In the genomic region with DNA sequence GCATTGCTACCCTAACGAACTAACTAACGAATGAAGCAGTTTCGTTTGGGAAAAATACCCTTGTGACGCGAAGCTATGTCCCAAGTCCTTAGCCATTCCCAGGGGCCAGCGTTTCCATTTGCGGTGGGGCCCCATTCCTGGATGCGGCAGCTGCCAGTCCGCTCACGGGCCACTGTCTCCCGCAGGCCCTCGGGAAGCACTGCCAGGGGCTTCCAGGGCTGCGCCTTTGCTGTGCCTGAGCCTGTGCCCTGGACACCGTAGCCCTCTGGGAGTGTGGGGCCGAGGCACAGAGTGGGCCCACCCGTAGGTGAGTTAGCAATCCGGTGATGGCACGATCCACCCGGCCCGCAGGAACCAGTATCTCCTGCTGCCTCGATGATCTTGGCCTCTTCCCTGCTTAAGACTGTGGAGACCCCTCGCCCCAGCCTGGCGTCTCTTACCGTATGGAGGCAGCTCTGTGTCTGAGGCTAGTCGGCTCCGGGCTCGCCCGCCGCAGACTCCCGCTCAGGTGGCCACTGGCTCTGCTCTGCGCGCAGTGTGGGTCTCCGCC, we compare ENCODE assay signal across 12 mouse cellular contexts. TPM values are rescaled to one million over a fixed set of nuclear protein-coding genes. Genes with fewer than 3 reads are reported as not detected.
DNase-seq lines count a peak whose midpoint lies in the region; ATAC-seq lines count a peak whose summit lies in the region.
"Had no signal": no experiment of that assay in that cellular context is flagged by ENCODE, and none has a peak within 500 bp of the region (broad histone marks: within the 10 kb centered on the region; RNA-seq: fewer than 3 reads in every experiment).

No protein-coding gene starts in this region.

- 0 out of 2 replicates have a peak overlapping the region, but pooled peaks have one; percentile 1 for H3K4me3 ChIP-seq in lung, embryonic 15.5 days
- H3K4me3 ChIP-seq in hindbrain, embryonic 15.5 days: no peak overlapping the region
- H3K4me3 ChIP-seq in neural tube, embryonic 14.5 days (ENCODE audit: low read depth, low read length): 0 out of 2 replicates have a peak overlapping the region, but pooled peaks have one; percentile 3

- no peak overlapping the region for H3K9ac ChIP-seq in lung, embryonic 15.5 days
- H3K9ac ChIP-seq in hindbrain, embryonic 15.5 days: no peak overlapping the region
- no peak overlapping the region for H3K9ac ChIP-seq in neural tube, embryonic 14.5 days (replicated peaks; ENCODE audit: low read depth, low read length)

- ATAC-seq in lung, embryonic 15.5 days (ENCODE audit: borderline replicate concordance, extremely low read depth, low FRiP score, low TSS enrichment): no peak
- 0 out of 2 replicates have a peak, but pooled peaks have one; percentile 46 for ATAC-seq in hindbrain, embryonic 15.5 days (ENCODE audit: low FRiP score, low read depth)
- ATAC-seq in neural tube, embryonic 14.5 days (ENCODE audit: low read depth): peak; percentile 41; the same call in 1 of the 2 replicates
- ATAC-seq in monocyte, adult 5-6 weeks (replicated peaks; ENCODE audit: insufficient number of reproducible peaks, low FRiP score, low TSS enrichment, poor library complexity, severe bottlenecking): no peak

- no peak overlapping the region for H3K27ac ChIP-seq in lung, embryonic 15.5 days
- no peak overlapping the region for H3K27ac ChIP-seq in hindbrain, embryonic 15.5 days (replicated peaks)
- no peak overlapping the region for H3K27ac ChIP-seq in neural tube, embryonic 14.5 days (ENCODE audit: low read depth, low read length)

- WGBS in lung, embryonic 15.5 days: 1% methylated on average over 33 of the region's 33 CpGs
- 2% methylated on average over 33 of the region's 33 CpGs for WGBS in hindbrain, embryonic 15.5 days
- under 1% methylated on average over 33 of the region's 33 CpGs for WGBS in neural tube, embryonic 14.5 days

- peak; percentile 37 to 53 for DNase-seq in cerebellum, postnatal 10 days
- DNase-seq in cerebellum, adult 11 months: no peak
- DNase-seq in lung, postnatal 10 days: no peak
- DNase-seq in frontal cortex, postnatal 25 days (ENCODE audit: low spot score in 2 of 2): no peak
- DNase-seq: cerebellum, adult 18-20 months; kidney, adult 18-20 months; spleen, adult 18-20 months had no signal

- H3K36me3 ChIP-seq in lung, embryonic 15.5 days: no peaks in the 10 kb centered on the region
- H3K36me3 ChIP-seq in hindbrain, embryonic 15.5 days: no peaks in the 10 kb centered on the region
- H3K36me3 ChIP-seq in neural tube, embryonic 14.5 days (ENCODE audit: control insufficient read depth, insufficient read depth, low read length): no peaks in the 10 kb centered on the region

- H3K9me3 ChIP-seq in lung, embryonic 15.5 days: no peaks in the 10 kb centered on the region
- H3K9me3 ChIP-seq in hindbrain, embryonic 15.5 days: no peaks in the 10 kb centered on the region
- H3K9me3 ChIP-seq in neural tube, embryonic 14.5 days (ENCODE audit: control insufficient read depth, low read length): no peaks in the 10 kb centered on the region

- H3K27me3 ChIP-seq in lung, embryonic 15.5 days: peaks cover 99% of the 10 kb centered on the region
- peaks cover 85% of the 10 kb centered on the region for H3K27me3 ChIP-seq in hindbrain, embryonic 15.5 days
- peaks cover 67% of the 10 kb centered on the region for H3K27me3 ChIP-seq in neural tube, embryonic 14.5 days (ENCODE audit: control insufficient read depth, insufficient read depth, low read length)

- H3K4me1 ChIP-seq in lung, embryonic 15.5 days: peaks cover 17% of the 10 kb centered on the region
- peaks cover 16% of the 10 kb centered on the region for H3K4me1 ChIP-seq in hindbrain, embryonic 15.5 days (replicated peaks)
- 0 out of 2 replicates have a peak, but pooled peaks cover 3% of the 10 kb centered on the region for H3K4me1 ChIP-seq in neural tube, embryonic 14.5 days (ENCODE audit: control insufficient read depth, insufficient read depth, low read length)

- no peak overlapping the region for H3K4me2 ChIP-seq in lung, embryonic 15.5 days
- no peak overlapping the region for H3K4me2 ChIP-seq in hindbrain, embryonic 15.5 days
- H3K4me2 ChIP-seq in neural tube, embryonic 14.5 days (ENCODE audit: low read depth, low read length): no peak overlapping the region

RNA-seq across cellular contexts. Expression of a gene that starts 0.4 kb away (rescaled TPM):
- polyA plus RNA-seq in lung, embryonic 15.5 days (2015; fragmentation: Nextera tagmentation; extraction: Ambion mirVana): 1.1 and 1.2 TPM in 2 replicates
- polyA plus RNA-seq in hindbrain, embryonic 15.5 days (2015; fragmentation: Nextera tagmentation; extraction: Ambion mirVana): 0.10 and 0.30 TPM in 2 replicates
- not detected in 2 replicates for polyA plus RNA-seq in neural tube, embryonic 14.5 days (2014; fragmentation: Nextera tagmentation; extraction: Ambion mirVana)
- not detected in 3 replicates for total RNA-seq in monocyte, adult 5-6 weeks (2017)
- total RNA-seq: liver, adult 2 months had no signal
- polyA plus RNA-seq: liver, adult 2 months had no signal

RNA-seq across cellular contexts. Expression of a gene that starts 51.3 kb away (rescaled TPM):
- polyA plus RNA-seq in lung, embryonic 15.5 days (2015; fragmentation: Nextera tagmentation; extraction: Ambion mirVana): not detected in 2 replicates
- 0.12 TPM in 1 of 2 replicates, not detected in the other for polyA plus RNA-seq in hindbrain, embryonic 15.5 days (2015; fragmentation: Nextera tagmentation; extraction: Ambion mirVana)
- not detected in 2 replicates for polyA plus RNA-seq in neural tube, embryonic 14.5 days (2014; fragmentation: Nextera tagmentation; extraction: Ambion mirVana)
- not detected in 3 replicates for total RNA-seq in monocyte, adult 5-6 weeks (2017)
- total RNA-seq: liver, adult 2 months had no signal
- polyA plus RNA-seq: liver, adult 2 months had no signal

Comparison
In these comparisons a context has a peak if more than half of its experiments do, and no peak if none do; other contexts are left out.
1. DNase-seq: peak in cerebellum, postnatal 10 days (2 of 2); none in cerebellum, adult 11 months (single experiment), lung, postnatal 10 days (single experiment) and frontal cortex, postnatal 25 days (0 of 2).
2. ATAC-seq: peak in hindbrain, embryonic 15.5 days (single experiment) and neural tube, embryonic 14.5 days (single experiment); none in lung, embryonic 15.5 days (single experiment) and monocyte, adult 5-6 weeks (single experiment).